Comparison of ENCODE assay signal across 12 mouse cellular contexts in genomic region chrX:99215111-99215510, GRCm38 (mm10).
A peak's percentile ranks its signal among the peaks of the same experiment; 100 is the strongest.
DNase-seq lines count a peak whose midpoint lies in the region; ATAC-seq and TF ChIP-seq lines count a peak whose summit lies in the region.
"Had no signal": no experiment of that assay in that cellular context is flagged by ENCODE, and none has a peak within 500 bp of the region (broad histone marks: within the 10 kb centered on the region; RNA-seq: fewer than 3 reads in every experiment).

No protein-coding gene starts in this region.

- H3K36me3 ChIP-seq in stomach, postnatal 0 days (ENCODE audit: control insufficient read depth, insufficient read depth, low read length), result no peaks in the 10 kb centered on the region
- H3K36me3 ChIP-seq: liver, embryonic 13.5 days; midbrain, embryonic 15.5 days; neural tube, embryonic 13.5 days had no signal

- intact Hi-C loops in left cerebral cortex, postnatal 14 days (cut with DNase I), result no loop called here
- intact Hi-C loops in left cerebral cortex, postnatal 25 days (cut with DNase I), result no loop called here
- intact Hi-C loops in heart, postnatal 14 days (cut with DNase I), result loop anchor here (5.0 kb wide), 2 partner anchors 77 to 78 kb away; partner anchors contain the start of gene Efnb1

- H3K9me3 ChIP-seq in stomach, postnatal 0 days (ENCODE audit: control insufficient read depth, low read length), result no peaks in the 10 kb centered on the region
- H3K9me3 ChIP-seq: liver, embryonic 13.5 days; midbrain, embryonic 15.5 days; neural tube, embryonic 13.5 days had no signal

- 63% methylated on average over 7 of the region's 7 CpGs for WGBS in stomach, postnatal 0 days

- no peaks in the 10 kb centered on the region for H3K27me3 ChIP-seq in stomach, postnatal 0 days (ENCODE audit: control insufficient read depth, insufficient read depth, low read length)

- no peak overlapping the region for H3K4me2 ChIP-seq in stomach, postnatal 0 days (replicated peaks; ENCODE audit: low read depth)
- H3K4me2 ChIP-seq: liver, embryonic 13.5 days; midbrain, embryonic 15.5 days; neural tube, embryonic 13.5 days had no signal

- DNase-seq in gastrocnemius, postnatal 25 days, result peak; percentile 21
- DNase-seq in gastrocnemius, adult 8-10 months (ENCODE audit: low spot score in 2 of 2), result no peak
- DNase-seq in left cerebral cortex, postnatal 14 days (ENCODE audit: low spot score in 2 of 2), result peak; percentile 4 to 9
- DNase-seq in left cerebral cortex, postnatal 25 days (ENCODE audit: low spot score in 2 of 2), result no peak
- DNase-seq in heart, postnatal 14 days, result peak; percentile 47 to 55
- DNase-seq in stomach, postnatal 0 days (ENCODE audit: low spot score), result no peak
- DNase-seq in spleen, postnatal 10 days (ENCODE audit: low spot score in 2 of 2), result no peak
- no peak for DNase-seq in layer of hippocampus, adult 18-20 months (ENCODE audit: low spot score in 2 of 2)
- DNase-seq: liver, embryonic 13.5 days had no signal

- ATAC-seq in stomach, postnatal 0 days (ENCODE audit: low FRiP score, low TSS enrichment), result peak; percentile 15; the same call in 1 of the 2 replicates
- ATAC-seq: inflammation-experienced regulatory T-cells, adult 6 months; midbrain, embryonic 15.5 days had no signal

- TF ChIP-seq CTCF in stomach, postnatal 0 days (IDR thresholded peaks at IDR 0.05; ENCODE audit: low read depth), result no peak

- TF ChIP-seq EP300 in stomach, postnatal 0 days (optimal IDR thresholded peaks at IDR 0.05), result no peak

- H3K4me1 ChIP-seq in stomach, postnatal 0 days (replicated peaks; ENCODE audit: control insufficient read depth, insufficient read depth), result no peaks in the 10 kb centered on the region
- H3K4me1 ChIP-seq: liver, embryonic 13.5 days had no signal

- H3K27ac ChIP-seq in stomach, postnatal 0 days (replicated peaks), result no peak overlapping the region
- H3K27ac ChIP-seq: liver, embryonic 13.5 days; midbrain, embryonic 15.5 days; neural tube, embryonic 13.5 days had no signal

- H3K4me3 ChIP-seq in stomach, postnatal 0 days (ENCODE audit: low read depth, low read length), result no peak overlapping the region
- H3K4me3 ChIP-seq: liver, embryonic 13.5 days; midbrain, embryonic 15.5 days; neural tube, embryonic 13.5 days had no signal

- no peak overlapping the region for H3K9ac ChIP-seq in stomach, postnatal 0 days (ENCODE audit: low read length)
- H3K9ac ChIP-seq: liver, embryonic 13.5 days; midbrain, embryonic 15.5 days; neural tube, embryonic 13.5 days had no signal

Comparison
In these comparisons a context has a peak if more than half of its experiments do, and no peak if none do; other contexts are left out.
1. DNase-seq: peak in gastrocnemius, postnatal 25 days (single experiment), left cerebral cortex, postnatal 14 days (2 of 2) and heart, postnatal 14 days (2 of 2); none in gastrocnemius, adult 8-10 months (0 of 2), left cerebral cortex, postnatal 25 days (0 of 2), stomach, postnatal 0 days (single experiment), spleen, postnatal 10 days (0 of 2) and layer of hippocampus, adult 18-20 months (0 of 2).